Mouse (Mus musculus) intestine, postnatal 0 days (tissue): ENCODE results near the gene Med28. TPM values are rescaled to one million over a fixed set of nuclear protein-coding genes. Genes with fewer than 3 reads are reported as not detected.

Source experiments
- ATAC-seq: fragments of 200-750 bp; cut with Nextera tagmentation; 2 replicates; pipeline ENCODE4 v1.8.0; 2017; ENCODE audit warnings: mild to moderate bottlenecking, moderate TSS enrichment, moderate library complexity
- H3K27ac ChIP-seq: fragments of 300-500 bp; sonication (generic); 2 replicates; pipeline ENCODE4 v1.5.1; 2014; ENCODE audit warnings: mild to moderate bottlenecking, low read depth, low read length, moderate library complexity
- H3K27me3 ChIP-seq: fragments of 300-500 bp; sonication (generic); replicated peaks from 2 replicates; pipeline ENCODE4 v1.6.1; 2014; ENCODE audit warnings: low read length, mixed read lengths; ENCODE audit not compliant: control insufficient read depth, insufficient read depth
- H3K36me3 ChIP-seq: fragments of 300-500 bp; sonication (generic); 2 replicates; pipeline ENCODE4 v1.6.1; 2014; ENCODE audit warnings: mild to moderate bottlenecking, moderate library complexity; ENCODE audit not compliant: control insufficient read depth, insufficient read depth
- H3K4me1 ChIP-seq: fragments of 300-500 bp; sonication (generic); replicated peaks from 2 replicates; pipeline ENCODE4 v1.6.1; 2014; ENCODE audit warnings: antibody characterized with exemption, low read length, mixed read lengths; ENCODE audit not compliant: control insufficient read depth, insufficient read depth
- H3K4me2 ChIP-seq: fragments of 300-500 bp; sonication (generic); replicated peaks from 2 replicates; pipeline ENCODE4 v1.6.1; 2014; ENCODE audit warnings: low read depth, mild to moderate bottlenecking, moderate library complexity
- H3K4me3 ChIP-seq: fragments of 300-500 bp; sonication (generic); 2 replicates; pipeline ENCODE4 v1.5.1; 2014; ENCODE audit warnings: low read depth, low read length
- H3K9ac ChIP-seq: fragments of 300-500 bp; sonication (generic); 2 replicates; pipeline ENCODE4 v1.6.1; 2014; ENCODE audit warnings: mild to moderate bottlenecking, low read depth, low read length
- H3K9me3 ChIP-seq: fragments of 300-500 bp; sonication (generic); 2 replicates; pipeline ENCODE4 v1.6.1; 2016; ENCODE audit warnings: mixed run types; ENCODE audit not compliant: control insufficient read depth
- CTCF ChIP-seq: sonication (generic); IDR thresholded peaks from 2 replicates; pipeline ENCODE4 v1.5.1; 2016; ENCODE audit warnings: low read depth, mild to moderate bottlenecking, control low read depth, antibody characterized with exemption, moderate library complexity
- WGBS: fragments of 180-500 bp; shearing (Covaris S2); extraction: QIAGEN DNeasy Blood & Tissue Kit; methylation state at CpG from one replicate; pipeline ENCODE4 v1.1.7; 2014; 5-methylcytosine and 5-hydroxymethylcytosine counted together
- polyA plus RNA-seq: library from polyadenylated mRNA; unstranded; fragments of >200 nt; fragmentation: Nextera tagmentation; extraction: Ambion mirVana; gene quantifications from 2 replicates; pipeline ENCODE4 v1.2.1, GENCODE M21; 2015

Gene Med28
- polyA plus RNA-seq, 1 experiment from 2014 or later: 203 TPM

- H3K36me3 ChIP-seq: no peaks in the 10 kb centered on the region
- WGBS: 49% methylated on average over 6 of the region's 6 CpGs
- no peak overlapping the region for H3K4me2 ChIP-seq
- no peaks in the 10 kb centered on the region for H3K27me3 ChIP-seq
- H3K27ac ChIP-seq: no peak overlapping the region
- no peak overlapping the region for H3K4me3 ChIP-seq
- H3K4me1 ChIP-seq: no peaks in the 10 kb centered on the region
- H3K9ac ChIP-seq: no peak overlapping the region
- TF ChIP-seq CTCF: no peak
- no peaks in the 10 kb centered on the region for H3K9me3 ChIP-seq
- ATAC-seq: no peak
Observed at GRCm38 (mm10) chr5:45476288-45476687, 43.7 kb upstream of the Med28 start.

GRCm38 (mm10) chr5:45477601-45478000 is 42.4 kb upstream of the Med28 start:
- Histone ChIP-seq H3K36me3 (no peaks in the 10 kb centered on the region), H3K9ac (no peak overlapping the region), H3K4me2 (no peak overlapping the region), H3K9me3 (no peaks in the 10 kb centered on the region), H3K27me3 (no peaks in the 10 kb centered on the region), H3K4me1 (no peaks in the 10 kb centered on the region), H3K4me3 (no peak overlapping the region), H3K27ac (no peak overlapping the region)
- WGBS: 76% methylated on average over 7 of the region's 7 CpGs
- no peak for ATAC-seq
- no peak for TF ChIP-seq CTCF

- ATAC-seq: no peak
- H3K27ac ChIP-seq: no peak overlapping the region
- no peak overlapping the region for H3K4me2 ChIP-seq
- WGBS: 94% methylated on average over 1 of the region's 1 CpGs
- H3K4me3 ChIP-seq: no peak overlapping the region
- no peaks in the 10 kb centered on the region for H3K4me1 ChIP-seq
- no peaks in the 10 kb centered on the region for H3K36me3 ChIP-seq
- no peak overlapping the region for H3K9ac ChIP-seq
- H3K9me3 ChIP-seq: no peaks in the 10 kb centered on the region
- TF ChIP-seq CTCF: no peak
- no peaks in the 10 kb centered on the region for H3K27me3 ChIP-seq
Observed at GRCm38 (mm10) chr5:45480066-45480465, 40.0 kb upstream of the Med28 start.

- no peak overlapping the region for H3K4me3 ChIP-seq
- H3K27ac ChIP-seq: no peak overlapping the region
- no peaks in the 10 kb centered on the region for H3K36me3 ChIP-seq
- 87% methylated on average over 2 of the region's 2 CpGs for WGBS
- no peaks in the 10 kb centered on the region for H3K9me3 ChIP-seq
- no peaks in the 10 kb centered on the region for H3K27me3 ChIP-seq
- H3K9ac ChIP-seq: no peak overlapping the region
- no peak overlapping the region for H3K4me2 ChIP-seq
- no peak for ATAC-seq
- no peaks in the 10 kb centered on the region for H3K4me1 ChIP-seq
- no peak for TF ChIP-seq CTCF
Observed at GRCm38 (mm10) chr5:45481125-45481524, 38.9 kb upstream of the Med28 start.

GRCm38 (mm10) chr5:45482607-45483006 is 37.4 kb upstream of the Med28 start:
- TF ChIP-seq CTCF: no peak
- Histone ChIP-seq H3K9ac (no peak overlapping the region), H3K27ac (no peak overlapping the region), H3K36me3 (no peaks in the 10 kb centered on the region), H3K4me2 (no peak overlapping the region), H3K27me3 (no peaks in the 10 kb centered on the region), H3K9me3 (no peaks in the 10 kb centered on the region), H3K4me3 (no peak overlapping the region), H3K4me1 (no peaks in the 10 kb centered on the region)
- 60% methylated on average over 3 of the region's 3 CpGs for WGBS
- no peak for ATAC-seq

- Histone ChIP-seq H3K4me2 (no peak overlapping the region), H3K4me3 (no peak overlapping the region), H3K4me1 (no peaks in the 10 kb centered on the region), H3K27me3 (no peaks in the 10 kb centered on the region), H3K36me3 (no peaks in the 10 kb centered on the region), H3K9me3 (no peaks in the 10 kb centered on the region), H3K9ac (no peak overlapping the region), H3K27ac (no peak overlapping the region)
- no peak for TF ChIP-seq CTCF
- ATAC-seq: no peak
- 83% methylated on average over 1 of the region's 1 CpGs for WGBS
Observed at GRCm38 (mm10) chr5:45483654-45484053, 36.4 kb upstream of the Med28 start.

GRCm38 (mm10) chr5:45491776-45492175 is 28.3 kb upstream of the Med28 start:
- H3K36me3 ChIP-seq: 0 out of 2 replicates have a peak, but pooled peaks cover 1% of the 10 kb centered on the region
- no peaks in the 10 kb centered on the region for H3K27me3 ChIP-seq
- H3K4me3 ChIP-seq: no peak overlapping the region
- peaks cover 6% of the 10 kb centered on the region; the same call in 1 of the 2 replicates for H3K4me1 ChIP-seq
- H3K9me3 ChIP-seq: no peaks in the 10 kb centered on the region
- WGBS: 26% methylated on average over 4 of the region's 4 CpGs
- ATAC-seq: peak; percentile 22
- no peak overlapping the region for H3K27ac ChIP-seq
- no peak overlapping the region for H3K4me2 ChIP-seq
- TF ChIP-seq CTCF: no peak
- H3K9ac ChIP-seq: no peak overlapping the region
